Mouse (Mus musculus) myocyte (in vitro differentiated cells): ENCODE results near the gene Cables2. TPM values are rescaled to one million over a fixed set of nuclear protein-coding genes. Genes with fewer than 3 reads are reported as not detected.

ENCODE experiments used
- H3K27me3 ChIP-seq: one replicate; pipeline ENCODE4 v1.6.1; 2011; ENCODE audit not compliant: control insufficient read depth, insufficient read depth, insufficient read length
- H3K36me3 ChIP-seq: one replicate; pipeline ENCODE4 v1.6.1; 2011; ENCODE audit not compliant: control insufficient read depth, insufficient read depth
- H3K4me2 ChIP-seq: one replicate; pipeline ENCODE4 v1.6.1; 2011; ENCODE audit warnings: low read depth, control low read depth
- H3K4me3 ChIP-seq: one replicate; pipeline ENCODE4 v1.5.1; 2011; ENCODE audit warnings: mild to moderate bottlenecking, control low read depth, moderate library complexity
- H3K79me2 ChIP-seq: one replicate; pipeline ENCODE4 v1.6.1; 2011; ENCODE audit not compliant: control insufficient read depth, insufficient read depth
- H3ac ChIP-seq: one replicate; pipeline ENCODE4 v1.6.1; 2011; ENCODE audit not compliant: control insufficient read depth, insufficient read length
- CEBPB ChIP-seq: IDR thresholded peaks from 2 replicates; pipeline ENCODE4 v1.6.1; 2011; ENCODE audit warnings: mild to moderate bottlenecking, moderate library complexity; ENCODE audit not compliant: poor library complexity, insufficient read depth, severe bottlenecking
- E2F4 ChIP-seq: IDR thresholded peaks from one replicate; pipeline ENCODE4 v1.6.1; 2011; ENCODE audit warnings: mild to moderate bottlenecking, control low read depth, moderate library complexity; ENCODE audit not compliant: insufficient read depth
- MAX ChIP-seq: IDR thresholded peaks from one replicate; pipeline ENCODE4 v1.6.1; 2011; ENCODE audit warnings: low read depth, mild to moderate bottlenecking, control low read depth
- MYOD1 ChIP-seq, 3 experiments: IDR thresholded peaks; one replicate each; pipeline ENCODE4 v1.6.1; 2011; ENCODE audit warnings: control low read depth in 2 of 3, low read depth in 2 of 3, mild to moderate bottlenecking in 2 of 3, moderate library complexity in 1 of 3; ENCODE audit not compliant: insufficient read length in 2 of 3, control insufficient read depth in 1 of 3
- MYOG ChIP-seq, 3 experiments: IDR thresholded peaks; one replicate each; pipeline ENCODE4 v1.6.1; 2011; ENCODE audit warnings: control low read depth in 2 of 3, low read depth in 2 of 3, mild to moderate bottlenecking in 2 of 3; ENCODE audit not compliant: insufficient read length in 2 of 3, control insufficient read depth in 1 of 3, insufficient read depth in 1 of 3
- POLR2A ChIP-seq: IDR thresholded peaks from one replicate; pipeline ENCODE4 v1.6.1; 2011; ENCODE audit warnings: low read depth, mild to moderate bottlenecking, control low read depth, moderate library complexity; ENCODE audit not compliant: insufficient read length
- POLR2AphosphoS2 ChIP-seq: IDR thresholded peaks from one replicate; pipeline ENCODE4 v1.6.1; 2011; ENCODE audit warnings: low read depth, control low read depth; ENCODE audit not compliant: insufficient read length
- REST ChIP-seq: IDR thresholded peaks from one replicate; pipeline ENCODE4 v1.6.1; 2011; ENCODE audit warnings: mild to moderate bottlenecking, control low read depth, moderate library complexity; ENCODE audit not compliant: insufficient read depth, insufficient read length
- SRF ChIP-seq: IDR thresholded peaks from one replicate; pipeline ENCODE4 v1.6.1; 2011; ENCODE audit warnings: low read depth; ENCODE audit not compliant: control insufficient read depth, insufficient read length
- TCF12 ChIP-seq: IDR thresholded peaks from one replicate; pipeline ENCODE4 v1.6.1; 2011; ENCODE audit warnings: mild to moderate bottlenecking, control low read depth; ENCODE audit not compliant: poor library complexity, insufficient read depth, severe bottlenecking
- TCF3 ChIP-seq: IDR thresholded peaks from one replicate; pipeline ENCODE4 v1.6.1; 2011; ENCODE audit warnings: low read depth, control low read depth; ENCODE audit not compliant: insufficient read length
- USF1 ChIP-seq: IDR thresholded peaks from one replicate; pipeline ENCODE4 v1.6.1; 2011; ENCODE audit warnings: low read depth, mild to moderate bottlenecking, control low read depth, moderate library complexity
- polyA plus RNA-seq: library from polyadenylated mRNA; unstranded; fragments of >200 nt; fragmentation: generic; extraction: Trizol; gene quantifications from one replicate; pipeline ENCODE4 v1.2.1, GENCODE M21; 2012; ENCODE audit warnings: missing spikeins

Cables2 gene
- polyA plus RNA-seq, 1 experiment, result 6.8 TPM

DNA sequence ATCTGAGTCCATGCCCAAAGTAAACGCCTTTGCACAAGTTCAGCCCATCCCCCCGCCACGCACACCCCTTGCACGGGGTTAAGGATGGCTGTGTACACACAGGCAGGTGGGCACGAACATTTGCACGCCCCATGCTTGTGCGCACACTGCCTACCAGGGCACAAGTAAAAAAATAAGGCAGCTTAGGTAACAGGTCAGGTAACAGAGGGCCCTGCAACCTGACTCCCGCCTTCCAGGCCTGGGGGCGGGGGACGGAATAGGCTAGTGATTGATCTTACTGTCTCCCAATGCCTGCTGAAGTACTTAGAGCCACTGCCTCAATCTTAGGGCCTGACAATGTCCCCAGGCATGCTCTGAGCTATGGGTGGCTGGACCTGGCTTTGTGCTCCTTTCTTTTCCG lies 15.7 kb upstream of the Cables2 start:
- Histone ChIP-seq H3ac (no peak overlapping the region), H3K4me2 (no peak overlapping the region), H3K79me2 (no peaks in the 10 kb centered on the region), H3K27me3 (peaks cover 84% of the 10 kb centered on the region), H3K4me3 (no peak overlapping the region), H3K36me3 (no peaks in the 10 kb centered on the region)
- TF ChIP-seq E2F4, result no peak
- TF ChIP-seq POLR2AphosphoS2, result no peak
- no peak for TF ChIP-seq SRF
- TF ChIP-seq MAX, result no peak
- TF ChIP-seq REST, result no peak
- no peak for TF ChIP-seq TCF12
- no peak for TF ChIP-seq MYOG (IDR thresholded peaks at IDR 0.05; ENCODE audit: control insufficient read depth in 1 of 3, insufficient read depth in 1 of 3, insufficient read length in 2 of 3, low read depth in 2 of 3)
- no peak for TF ChIP-seq POLR2A
- TF ChIP-seq CEBPB, result no peak
- TF ChIP-seq MYOD1 (IDR thresholded peaks at IDR 0.05; ENCODE audit: control insufficient read depth in 1 of 3, insufficient read length in 2 of 3, low read depth in 2 of 3), result no peak
- TF ChIP-seq TCF3, result no peak
- no peak for TF ChIP-seq USF1

DNA sequence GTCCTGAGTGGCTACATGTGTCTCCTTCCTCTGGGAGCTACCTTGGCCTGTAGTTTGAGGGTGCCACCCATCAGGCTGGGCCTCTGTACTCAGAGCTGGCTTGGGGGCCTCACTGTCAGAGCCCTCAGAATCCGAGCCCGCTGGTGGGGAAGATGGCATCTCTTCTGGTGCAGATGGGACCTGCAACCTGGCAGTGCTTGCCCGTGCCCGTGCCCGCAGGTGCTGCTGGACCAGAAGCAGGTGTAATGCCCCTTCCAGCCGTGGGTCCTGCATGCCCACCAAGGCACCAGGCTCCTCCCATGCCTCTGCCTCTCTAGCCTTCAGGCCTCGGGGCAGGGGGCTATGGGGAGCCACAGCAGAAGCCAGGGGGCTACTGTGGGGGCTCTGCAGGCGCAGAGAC lies 6.0 kb upstream of the Cables2 start:
- H3K4me3 ChIP-seq, result no peak overlapping the region
- peaks cover 75% of the 10 kb centered on the region for H3K27me3 ChIP-seq

GRCm38 (mm10) chr2:180277773-180278320 lies 4.6 kb upstream of the Cables2 start:
- Histone ChIP-seq H3K36me3 (no peaks in the 10 kb centered on the region), H3K79me2 (no peaks in the 10 kb centered on the region), H3ac (no peak overlapping the region), H3K27me3 (peaks cover 65% of the 10 kb centered on the region), H3K4me3 (no peak overlapping the region), H3K4me2 (no peak overlapping the region)
- TF ChIP-seq POLR2A (no peak), E2F4 (no peak), CEBPB (no peak), TCF3 (no peak), POLR2AphosphoS2 (no peak)

More for the DNA sequence above, 6.0 kb upstream of the Cables2 start:
- Histone ChIP-seq H3K4me2 (no peak overlapping the region), H3ac (no peak overlapping the region), H3K36me3 (no peaks in the 10 kb centered on the region), H3K79me2 (no peaks in the 10 kb centered on the region)
- no peak for TF ChIP-seq MAX
- TF ChIP-seq MYOG (IDR thresholded peaks at IDR 0.05; ENCODE audit: control insufficient read depth in 1 of 3, insufficient read depth in 1 of 3, insufficient read length in 2 of 3, low read depth in 2 of 3), result no peak
- TF ChIP-seq E2F4, result no peak

DNA sequence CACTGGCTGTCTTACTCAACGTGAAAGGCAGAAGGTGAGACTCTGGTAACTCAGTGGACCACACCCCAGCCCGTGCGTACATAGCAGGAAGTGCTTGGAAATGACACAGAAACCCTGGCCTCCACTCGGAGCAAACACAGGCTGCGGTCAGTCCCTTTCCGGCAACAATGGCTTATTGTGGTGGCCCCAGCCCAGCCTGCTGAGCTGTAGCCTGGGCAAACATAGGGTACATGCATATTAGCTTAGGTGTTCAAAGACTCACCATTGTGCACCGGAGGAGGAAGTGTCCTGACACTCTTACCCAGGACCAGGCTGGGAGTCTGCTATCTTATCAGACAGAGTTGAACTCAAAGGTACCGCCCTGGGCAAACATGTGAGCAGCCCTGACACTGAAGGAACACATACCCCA lies 3.6 kb upstream of the Cables2 start:
- H3K36me3 ChIP-seq, result no peaks in the 10 kb centered on the region
- peaks cover 56% of the 10 kb centered on the region for H3K27me3 ChIP-seq
- H3ac ChIP-seq, result no peak overlapping the region
- no peaks in the 10 kb centered on the region for H3K79me2 ChIP-seq
- H3K4me2 ChIP-seq, result no peak overlapping the region
- no peak overlapping the region for H3K4me3 ChIP-seq
- TF ChIP-seq TCF12 (no peak), CEBPB (no peak), POLR2A (no peak), SRF (no peak), MYOD1 (IDR thresholded peaks at IDR 0.05; ENCODE audit: control insufficient read depth in 1 of 3, insufficient read length in 2 of 3, low read depth in 2 of 3) (no peak), TCF3 (no peak), MAX (no peak), E2F4 (no peak), MYOG (IDR thresholded peaks at IDR 0.05; ENCODE audit: control insufficient read depth in 1 of 3, insufficient read depth in 1 of 3, insufficient read length in 2 of 3, low read depth in 2 of 3) (no peak), POLR2AphosphoS2 (no peak)

- no peak overlapping the region for H3ac ChIP-seq
- H3K27me3 ChIP-seq, result peaks cover 51% of the 10 kb centered on the region
- no peaks in the 10 kb centered on the region for H3K36me3 ChIP-seq
- no peak overlapping the region for H3K4me3 ChIP-seq
- H3K79me2 ChIP-seq, result no peaks in the 10 kb centered on the region
- TF ChIP-seq USF1 (no peak), MYOG (IDR thresholded peaks at IDR 0.05; ENCODE audit: control insufficient read depth in 1 of 3, insufficient read depth in 1 of 3, insufficient read length in 2 of 3, low read depth in 2 of 3) (no peak), TCF3 (no peak), E2F4 (no peak), SRF (no peak), MYOD1 (IDR thresholded peaks at IDR 0.05; ENCODE audit: control insufficient read depth in 1 of 3, insufficient read length in 2 of 3, low read depth in 2 of 3) (no peak), POLR2A (no peak), CEBPB (no peak), REST (no peak), MAX (no peak), TCF12 (no peak), POLR2AphosphoS2 (no peak)
- H3K4me2 ChIP-seq, result no peak overlapping the region
Measured at GRCm38 (mm10) chr2:180276385-180276784, 3.1 kb upstream of the Cables2 start.
